Mouse (Mus musculus): Measurements from ENCODE around the gene Rara.
"Not testable (repeated sequence)": the region's sequence is repeated elsewhere in the genome, so short reads cannot be mapped to it uniquely, and the experiment has no call there.

Rara gene

GRCm38 (mm10) chr11:98927438-98928076 is at the start of gene Rara:
TSS of gene Rara (plus strand) at chr11:98927818.
- peak; percentile 78 to 84 for DNase-seq

GRCm38 (mm10) chr11:98887703-98888102 is 39.9 kb upstream of the Rara start:
- no peak for DNase-seq

DNA sequence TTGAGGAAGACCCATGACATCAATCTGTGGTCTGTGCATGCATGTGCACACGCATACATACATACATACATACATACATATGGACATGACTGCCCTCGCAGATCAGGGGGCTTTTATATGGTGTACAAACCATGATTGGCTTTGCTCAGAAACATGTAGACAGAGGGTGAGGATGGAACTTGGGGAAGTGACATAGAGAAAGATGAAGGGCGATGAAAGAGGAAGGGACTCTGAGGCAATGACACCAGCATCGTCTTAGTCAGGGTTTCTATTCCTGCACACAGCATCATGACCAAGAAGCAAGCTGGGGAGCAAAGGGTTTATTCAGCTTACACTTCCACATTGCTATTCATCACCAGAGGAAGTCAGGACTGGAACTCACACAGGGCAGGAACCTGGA is 38.5 kb upstream of the Rara start:
- no peak for DNase-seq

GRCm38 (mm10) chr11:98889977-98890376 is 37.6 kb upstream of the Rara start:
- no peak for DNase-seq

DNA sequence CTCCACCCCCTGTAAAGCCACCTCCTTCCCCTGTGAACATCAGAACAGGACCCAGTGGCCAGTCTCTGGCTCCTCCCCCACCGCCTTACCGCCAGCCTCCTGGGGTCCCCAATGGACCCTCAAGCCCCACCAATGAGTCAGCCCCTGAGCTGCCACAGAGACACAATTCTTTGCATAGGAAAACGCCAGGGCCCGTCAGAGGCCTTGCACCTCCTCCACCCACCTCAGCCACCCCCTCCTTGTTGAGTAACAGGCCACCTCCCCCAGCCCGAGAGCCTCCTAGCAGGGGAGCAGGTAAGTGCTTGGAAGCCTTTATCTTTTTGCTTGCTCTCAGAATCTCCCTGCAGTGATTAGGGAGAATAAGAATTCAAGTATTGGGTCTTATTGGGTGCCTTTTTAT is 35.2 kb upstream of the Rara start:
- no peak for DNase-seq

GRCm38 (mm10) chr11:98900529-98901125 is 27.0 kb upstream of the Rara start:
- DNase-seq = no peak

- no peak for DNase-seq
Measured at GRCm38 (mm10) chr11:98902621-98903245, 24.9 kb upstream of the Rara start.

DNA sequence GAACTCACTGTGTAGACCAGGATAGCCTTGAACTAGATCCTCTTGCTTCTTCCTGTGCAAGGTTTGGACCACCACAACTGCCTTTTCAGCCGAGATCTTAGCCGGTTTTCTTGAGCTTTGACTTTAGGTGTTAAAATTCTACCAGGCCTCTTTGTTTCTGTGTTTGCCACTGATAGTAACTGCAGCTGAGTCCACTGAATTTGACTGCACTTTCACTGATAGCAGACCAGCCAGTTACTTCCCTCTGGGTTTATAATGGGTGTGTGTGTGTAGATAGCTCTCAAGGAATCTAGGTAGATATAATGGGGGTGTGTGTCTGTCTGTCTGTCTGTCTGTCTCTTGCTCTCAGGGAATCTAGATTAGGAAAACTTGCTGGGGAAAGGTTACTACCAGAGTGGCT is 23.0 kb upstream of the Rara start:
- no peak for DNase-seq

GRCm38 (mm10) chr11:98905033-98905432 is 22.6 kb upstream of the Rara start:
- DNase-seq = no peak

DNA sequence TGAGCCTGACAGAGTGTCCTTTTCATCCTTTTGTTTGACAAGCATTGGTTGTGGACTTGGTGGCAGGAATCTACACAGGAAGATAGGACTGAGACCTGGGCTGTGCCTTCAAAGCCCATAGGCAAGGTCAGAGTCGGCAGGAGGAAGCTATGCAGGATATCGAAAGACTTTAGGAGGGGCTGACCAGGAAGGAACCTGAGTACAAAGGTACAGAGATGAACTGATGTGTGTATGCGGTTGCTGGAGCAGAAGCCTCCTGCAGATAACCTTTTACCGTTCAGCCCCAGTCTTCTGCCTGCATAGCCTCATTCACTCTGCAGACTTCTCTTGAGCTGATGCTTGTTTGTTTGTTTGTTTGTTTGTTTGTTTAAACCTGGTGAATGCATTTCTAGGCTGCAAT is 22.0 kb upstream of the Rara start:
- DNase-seq = no peak

DNA sequence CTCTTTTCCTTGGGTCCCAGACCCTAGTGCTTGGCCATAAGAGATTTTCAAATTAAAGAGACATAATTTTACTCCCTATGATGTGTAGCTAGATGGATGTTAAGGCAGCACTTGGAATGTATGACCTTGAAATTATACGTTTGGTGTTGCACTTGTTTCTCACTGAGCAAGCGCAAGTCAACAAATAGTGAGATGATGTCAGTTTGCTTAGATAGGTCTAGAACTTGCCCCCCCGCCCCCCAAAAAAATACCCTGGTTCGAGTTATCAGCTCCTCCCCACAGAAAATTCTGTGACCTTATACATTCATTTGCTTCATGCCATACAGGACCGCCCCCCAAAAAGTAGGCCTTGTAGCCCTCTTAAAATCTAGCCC is 20.6 kb upstream of the Rara start:
- no peak for DNase-seq

DNA sequence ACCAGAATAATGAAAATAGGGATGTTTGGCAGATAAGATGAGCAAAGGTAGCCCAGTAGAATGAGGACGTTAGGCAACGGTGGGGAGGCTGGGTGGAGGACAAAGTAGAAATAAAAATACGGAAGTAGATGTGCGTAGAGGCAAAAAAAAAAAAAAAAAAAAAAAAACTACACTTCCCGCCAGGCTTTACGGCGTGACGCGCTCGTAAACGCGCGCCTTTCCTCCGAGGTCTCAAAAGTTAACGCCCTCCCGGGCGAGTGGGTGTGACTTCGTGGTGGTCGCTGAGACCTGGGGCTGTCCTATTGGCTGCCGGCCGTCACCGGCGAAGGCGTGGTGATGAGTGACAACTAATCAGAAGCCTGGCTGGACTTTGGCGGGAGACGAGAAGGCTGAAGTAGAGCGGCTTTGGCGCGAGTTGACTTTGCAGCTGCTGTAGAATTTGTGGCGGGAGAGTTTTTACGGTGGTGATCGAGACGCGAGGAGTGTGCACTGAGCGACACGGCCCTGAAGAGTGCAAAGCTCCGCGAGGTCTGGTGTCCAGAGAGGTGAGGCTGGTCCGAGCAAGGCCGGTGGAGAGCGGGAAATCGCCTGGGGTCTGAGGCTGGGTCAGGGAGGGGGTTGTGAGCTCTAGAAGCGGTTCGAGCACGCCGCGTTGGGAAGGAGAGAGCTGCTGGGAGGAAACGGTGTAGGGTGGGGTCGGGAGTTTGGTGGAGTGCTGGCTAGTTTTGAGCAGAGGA is 20.0 kb upstream of the Rara start, which contains the start of gene Cdc6:
Cdc6 (plus strand) TSS at position 365 of the 737 bp plus-strand sequence.
- peak; percentile 90 to 97 for DNase-seq

DNA sequence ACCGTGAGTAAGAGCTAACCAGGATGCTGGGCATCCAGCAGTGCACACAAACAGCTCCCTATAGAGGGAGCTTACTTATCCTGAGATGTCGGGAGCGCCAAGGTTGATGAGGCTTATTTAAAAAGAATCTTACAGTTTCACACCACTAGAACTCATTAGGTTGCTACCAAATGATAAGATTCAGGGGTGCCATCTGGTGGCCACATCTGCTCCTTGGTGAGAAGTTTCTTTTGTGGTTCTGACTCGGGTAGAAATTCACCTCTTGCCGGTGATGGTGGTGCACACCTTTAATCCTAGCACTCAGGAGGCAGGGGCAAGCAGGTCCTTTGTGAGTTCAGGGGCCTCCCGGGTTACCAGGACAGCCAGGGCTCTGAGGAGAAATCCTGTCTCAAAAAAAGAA is 18.0 kb upstream of the Rara start:
- peak; percentile 69 to 73 for DNase-seq

GRCm38 (mm10) chr11:98910415-98910814 is 17.2 kb upstream of the Rara start:
- DNase-seq = no peak

GRCm38 (mm10) chr11:98911498-98911897 is 16.1 kb upstream of the Rara start:
- DNase-seq = no peak

- DNase-seq = no peak
Measured at GRCm38 (mm10) chr11:98914196-98914595, 13.4 kb upstream of the Rara start.

GRCm38 (mm10) chr11:98916376-98916775 is 11.2 kb upstream of the Rara start:
- not testable (repeated sequence) for DNase-seq

DNA sequence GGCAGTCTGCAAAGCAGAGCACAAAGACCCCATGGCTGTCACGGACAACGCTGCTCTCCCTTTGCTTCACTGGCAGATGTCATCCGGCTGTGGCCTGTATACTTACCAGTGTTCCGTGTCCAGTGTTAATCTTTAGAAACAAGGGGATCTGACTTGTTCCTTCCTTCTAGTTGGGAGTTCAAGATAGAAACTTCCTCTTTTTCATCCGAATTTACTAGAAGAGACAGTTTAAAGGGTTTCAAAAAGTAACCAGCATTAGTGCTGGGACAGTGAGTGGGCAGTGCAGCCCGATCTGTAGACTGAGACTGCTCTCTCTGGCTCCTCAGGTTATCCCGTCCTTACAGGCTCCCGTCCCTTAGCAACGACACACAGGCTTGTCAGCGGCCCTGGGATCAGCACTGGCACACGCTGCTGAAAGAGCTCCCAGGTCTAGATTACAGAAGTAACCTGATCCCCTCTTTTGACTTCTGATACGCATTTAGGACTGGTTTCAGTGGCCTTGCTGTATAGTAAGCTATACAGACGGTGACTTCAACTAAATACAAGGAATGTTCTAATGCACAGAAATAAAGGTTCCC is 10.1 kb upstream of the Rara start:
- DNase-seq = no peak

DNA sequence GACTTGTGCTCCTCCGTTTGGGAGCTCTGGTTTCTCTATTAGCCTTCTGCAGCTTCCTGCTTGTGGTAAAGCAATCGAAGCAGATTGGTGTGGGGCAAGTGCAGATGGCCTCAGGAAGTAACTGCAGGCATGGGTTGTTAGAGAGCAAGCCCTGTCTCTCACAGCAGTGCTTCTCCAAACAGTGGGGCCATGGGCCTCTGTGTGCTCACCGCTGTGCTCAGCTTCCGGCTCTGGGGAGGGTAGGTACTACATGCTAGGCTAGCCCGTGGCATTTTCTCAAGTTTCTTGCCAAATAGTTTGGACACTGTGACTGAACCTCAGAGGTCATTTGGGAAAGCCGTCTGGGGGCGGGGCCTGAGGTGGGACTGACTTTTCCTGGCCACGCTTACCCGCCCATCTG is 9.4 kb upstream of the Rara start:
- DNase-seq = no peak

GRCm38 (mm10) chr11:98919009-98919408 is 8.6 kb upstream of the Rara start:
- DNase-seq = no peak

DNA sequence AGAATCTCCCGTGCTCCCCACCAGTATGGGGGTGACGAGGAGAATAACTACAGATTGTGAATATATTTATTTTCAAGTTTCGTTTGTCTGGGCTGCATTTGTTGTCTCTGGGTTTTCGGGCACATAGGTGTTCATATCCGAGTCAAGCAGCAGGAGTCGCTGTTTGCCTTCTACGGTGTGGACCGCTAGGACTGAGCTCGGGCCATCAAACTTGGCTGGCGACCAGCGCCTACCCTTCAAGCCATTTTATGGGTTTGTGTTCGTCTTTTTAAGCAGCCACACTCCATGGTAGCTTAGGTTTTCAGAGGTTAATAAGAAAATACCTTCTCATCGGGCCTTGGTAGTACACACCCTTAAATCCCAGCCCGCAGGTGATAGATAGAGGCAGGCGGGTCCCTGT is 5.8 kb upstream of the Rara start:
- peak; percentile 53 to 57 for DNase-seq

GRCm38 (mm10) chr11:98922307-98922706 is 5.3 kb upstream of the Rara start:
- DNase-seq = peak; percentile 65 to 79
